Mouse (Mus musculus): Measurements from ENCODE around the gene Gm28036. TPM values are rescaled to one million over a fixed set of nuclear protein-coding genes. Genes with fewer than 3 reads are reported as not detected.

Gm28036 gene
- polyA plus RNA-seq (2011; ENCODE audit: insufficient read depth, insufficient read length, low read depth, missing spikeins): 43.0 and 52.2 TPM in 2 replicates

DNA sequence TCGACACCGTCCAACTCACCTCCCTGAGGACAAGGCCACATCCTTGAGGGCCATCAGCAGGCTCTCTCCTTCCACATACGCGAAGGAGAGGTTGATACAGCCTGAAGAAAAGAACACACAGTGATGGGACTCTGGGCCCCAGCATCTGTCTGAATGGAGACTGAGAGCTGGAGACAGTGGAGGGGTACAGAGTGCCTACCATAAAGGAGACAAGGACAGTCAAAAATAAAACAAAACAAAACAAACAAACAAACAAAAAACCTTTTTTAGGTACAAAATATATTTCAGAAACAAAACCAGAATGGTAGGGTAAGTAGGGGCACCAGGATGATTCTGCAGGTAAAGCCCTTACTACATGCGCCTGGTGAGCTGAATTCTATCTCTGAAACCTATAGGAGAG is at the start of gene Gm28036:
Gene Gm28036 (minus strand): TSS at position 101 of the 400 bp plus-strand sequence.
- no peaks in the 10 kb centered on the region for H3K9me3 ChIP-seq (replicated peaks; ENCODE audit: control insufficient read depth, insufficient read depth, low read length, poor library complexity, severe bottlenecking)
- no peak within 1 kb of the TSS for H3K9ac ChIP-seq (ENCODE audit: low read depth, poor library complexity, severe bottlenecking)
- H3K4me3 ChIP-seq (ENCODE audit: low read depth, low read length): no peak within 1 kb of the TSS
- H3K27ac ChIP-seq (ENCODE audit: insufficient read depth, low read length): no peak within 1 kb of the TSS
- no peak for TF ChIP-seq EP300 (IDR thresholded peaks at IDR 0.05; ENCODE audit: insufficient read depth, low read depth, low read length)
- H3K4me1 ChIP-seq (ENCODE audit: control insufficient read depth, insufficient read depth, low read length): no peaks in the 10 kb centered on the region
- no peaks in the 10 kb centered on the region for H3K36me3 ChIP-seq (ENCODE audit: control insufficient read depth, insufficient read depth, low read length, poor library complexity, severe bottlenecking)
- no peaks in the 10 kb centered on the region for H3K27me3 ChIP-seq (ENCODE audit: control insufficient read depth, insufficient read depth, low read length, poor library complexity, severe bottlenecking)

GRCm38 (mm10) chr2:156166557-156166956 is 39.7 kb upstream of the Gm28036 start:
- H3K27me3 ChIP-seq (ENCODE audit: control insufficient read depth, insufficient read depth, low read length, poor library complexity, severe bottlenecking): no peaks in the 10 kb centered on the region
- TF ChIP-seq POLR2A (IDR thresholded peaks at IDR 0.05; ENCODE audit: insufficient read depth, low read length): no peak
- TF ChIP-seq CTCF (IDR thresholded peaks at IDR 0.05; ENCODE audit: low read depth, low read length): no peak
- TF ChIP-seq EP300 (IDR thresholded peaks at IDR 0.05; ENCODE audit: insufficient read depth, low read depth, low read length): no peak
- no peak overlapping the region for H3K9ac ChIP-seq (ENCODE audit: low read depth, poor library complexity, severe bottlenecking)
- H3K4me3 ChIP-seq (ENCODE audit: low read depth, low read length): no peak overlapping the region
- no peak overlapping the region for H3K27ac ChIP-seq (ENCODE audit: insufficient read depth, low read length)
- H3K36me3 ChIP-seq (ENCODE audit: control insufficient read depth, insufficient read depth, low read length, poor library complexity, severe bottlenecking): peaks cover 87% of the 10 kb centered on the region
- no peaks in the 10 kb centered on the region for H3K4me1 ChIP-seq (ENCODE audit: control insufficient read depth, insufficient read depth, low read length)
- H3K9me3 ChIP-seq (replicated peaks; ENCODE audit: control insufficient read depth, insufficient read depth, low read length, poor library complexity, severe bottlenecking): no peaks in the 10 kb centered on the region

GRCm38 (mm10) chr2:156165478-156165877 is 38.6 kb upstream of the Gm28036 start:
- Histone ChIP-seq H3K27ac (ENCODE audit: insufficient read depth, low read length) (no peak overlapping the region), H3K9me3 (replicated peaks; ENCODE audit: control insufficient read depth, insufficient read depth, low read length, poor library complexity, severe bottlenecking) (no peaks in the 10 kb centered on the region), H3K27me3 (ENCODE audit: control insufficient read depth, insufficient read depth, low read length, poor library complexity, severe bottlenecking) (no peaks in the 10 kb centered on the region), H3K9ac (ENCODE audit: low read depth, poor library complexity, severe bottlenecking) (no peak overlapping the region), H3K4me1 (ENCODE audit: control insufficient read depth, insufficient read depth, low read length) (no peaks in the 10 kb centered on the region), H3K4me3 (ENCODE audit: low read depth, low read length) (no peak overlapping the region), H3K36me3 (ENCODE audit: control insufficient read depth, insufficient read depth, low read length, poor library complexity, severe bottlenecking) (peaks cover 84% of the 10 kb centered on the region)
- no peak for TF ChIP-seq EP300 (IDR thresholded peaks at IDR 0.05; ENCODE audit: insufficient read depth, low read depth, low read length)
- TF ChIP-seq CTCF (IDR thresholded peaks at IDR 0.05; ENCODE audit: low read depth, low read length): no peak
- no peak for TF ChIP-seq POLR2A (IDR thresholded peaks at IDR 0.05; ENCODE audit: insufficient read depth, low read length)

GRCm38 (mm10) chr2:156151538-156151937 is 24.6 kb upstream of the Gm28036 start:
- Histone ChIP-seq H3K9me3 (replicated peaks; ENCODE audit: control insufficient read depth, insufficient read depth, low read length, poor library complexity, severe bottlenecking) (no peaks in the 10 kb centered on the region), H3K27me3 (ENCODE audit: control insufficient read depth, insufficient read depth, low read length, poor library complexity, severe bottlenecking) (no peaks in the 10 kb centered on the region), H3K27ac (ENCODE audit: insufficient read depth, low read length) (no peak overlapping the region), H3K36me3 (ENCODE audit: control insufficient read depth, insufficient read depth, low read length, poor library complexity, severe bottlenecking) (peaks cover 64% of the 10 kb centered on the region), H3K9ac (ENCODE audit: low read depth, poor library complexity, severe bottlenecking) (no peak overlapping the region), H3K4me1 (ENCODE audit: control insufficient read depth, insufficient read depth, low read length) (no peaks in the 10 kb centered on the region), H3K4me3 (ENCODE audit: low read depth, low read length) (no peak overlapping the region)
- TF ChIP-seq EP300 (IDR thresholded peaks at IDR 0.05; ENCODE audit: insufficient read depth, low read depth, low read length) (no peak), POLR2A (IDR thresholded peaks at IDR 0.05; ENCODE audit: insufficient read depth, low read length) (no peak), CTCF (IDR thresholded peaks at IDR 0.05; ENCODE audit: low read depth, low read length) (no peak)

- peaks cover 40% of the 10 kb centered on the region for H3K36me3 ChIP-seq (ENCODE audit: control insufficient read depth, insufficient read depth, low read length, poor library complexity, severe bottlenecking)
These were observed 20.5 kb upstream of the Gm28036 start for GRCm38 (mm10) chr2:156147316-156147915.

DNA sequence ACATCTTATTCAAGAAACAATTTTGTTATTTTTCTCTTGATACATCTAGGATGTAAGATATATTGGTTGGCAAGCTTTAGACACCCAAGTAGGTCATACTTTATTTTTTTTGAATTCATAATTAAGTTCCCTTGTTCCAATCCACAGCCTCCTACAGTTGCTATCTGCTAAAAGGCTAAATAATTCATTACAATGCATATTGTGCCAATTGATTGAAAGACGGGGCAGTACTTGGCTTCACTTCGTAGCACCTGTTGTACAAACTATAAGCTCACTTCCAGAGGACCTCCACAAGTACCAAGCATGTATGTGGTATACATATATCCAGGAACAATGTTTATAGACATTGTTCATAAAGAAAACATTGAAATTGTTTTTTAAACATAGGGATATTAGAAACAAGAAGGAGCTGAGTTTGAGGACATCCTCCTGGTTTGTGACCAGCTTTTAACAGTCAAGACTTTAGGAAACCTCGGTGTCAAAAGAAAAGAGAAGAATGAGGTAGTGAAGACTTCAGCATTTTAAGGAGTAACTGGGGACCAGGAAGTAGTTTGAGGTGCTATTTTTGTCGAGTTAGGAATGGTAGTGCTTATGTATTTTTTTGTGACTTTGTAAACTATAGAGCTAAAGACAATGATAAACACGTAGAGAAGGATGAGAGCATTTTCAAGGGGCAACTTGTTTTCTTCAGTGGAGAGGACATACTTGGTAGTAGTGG is 19.5 kb upstream of the Gm28036 start:
- Histone ChIP-seq H3K4me1 (ENCODE audit: control insufficient read depth, insufficient read depth, low read length) (no peaks in the 10 kb centered on the region), H3K27ac (ENCODE audit: insufficient read depth, low read length) (no peak overlapping the region; the same call in 1 of the 2 replicates), H3K4me3 (ENCODE audit: low read depth, low read length) (no peak overlapping the region), H3K9ac (ENCODE audit: low read depth, poor library complexity, severe bottlenecking) (no peak overlapping the region), H3K9me3 (replicated peaks; ENCODE audit: control insufficient read depth, insufficient read depth, low read length, poor library complexity, severe bottlenecking) (no peaks in the 10 kb centered on the region), H3K27me3 (ENCODE audit: control insufficient read depth, insufficient read depth, low read length, poor library complexity, severe bottlenecking) (no peaks in the 10 kb centered on the region), H3K36me3 (ENCODE audit: control insufficient read depth, insufficient read depth, low read length, poor library complexity, severe bottlenecking) (peaks cover 38% of the 10 kb centered on the region)
- no peak for TF ChIP-seq POLR2A (IDR thresholded peaks at IDR 0.05; ENCODE audit: insufficient read depth, low read length)
- no peak for TF ChIP-seq EP300 (IDR thresholded peaks at IDR 0.05; ENCODE audit: insufficient read depth, low read depth, low read length)
- no peak for TF ChIP-seq CTCF (IDR thresholded peaks at IDR 0.05; ENCODE audit: low read depth, low read length)

More at GRCm38 (mm10) chr2:156147316-156147915, 20.5 kb upstream of the Gm28036 start:
- Histone ChIP-seq H3K4me1 (ENCODE audit: control insufficient read depth, insufficient read depth, low read length) (no peaks in the 10 kb centered on the region), H3K27me3 (ENCODE audit: control insufficient read depth, insufficient read depth, low read length, poor library complexity, severe bottlenecking) (no peaks in the 10 kb centered on the region), H3K4me3 (ENCODE audit: low read depth, low read length) (no peak overlapping the region), H3K27ac (ENCODE audit: insufficient read depth, low read length) (no peak overlapping the region), H3K9ac (ENCODE audit: low read depth, poor library complexity, severe bottlenecking) (no peak overlapping the region), H3K9me3 (replicated peaks; ENCODE audit: control insufficient read depth, insufficient read depth, low read length, poor library complexity, severe bottlenecking) (no peaks in the 10 kb centered on the region)
- no peak for TF ChIP-seq CTCF (IDR thresholded peaks at IDR 0.05; ENCODE audit: low read depth, low read length)
- no peak for TF ChIP-seq POLR2A (IDR thresholded peaks at IDR 0.05; ENCODE audit: insufficient read depth, low read length)
- no peak for TF ChIP-seq EP300 (IDR thresholded peaks at IDR 0.05; ENCODE audit: insufficient read depth, low read depth, low read length)

Measured in ES-Bruce4 (cell line).